Mouse (Mus musculus): Measurements from ENCODE around the gene Adra1b.

- TF ChIP-seq CTCF (IDR thresholded peaks at IDR 0.05; ENCODE audit: low read depth, low read length) (no peak), POLR2A (IDR thresholded peaks at IDR 0.05; ENCODE audit: extremely low read depth, insufficient read depth, low read length) (no peak)
These were observed 2.3 kb upstream of the Adra1b start for GRCm38 (mm10) chr11:43903351-43903750.

All from liver, adult 2 months (tissue).